Mouse (Mus musculus): Measurements from ENCODE around the gene Cdh20.

- no peak for TF ChIP-seq POLR2A (IDR thresholded peaks at IDR 0.05; ENCODE audit: control insufficient read depth in 1 of 2, insufficient read depth in 1 of 2, low read depth in 1 of 2, low read length in 2 of 2, poor library complexity in 1 of 2)
- no peak for TF ChIP-seq CTCF (IDR thresholded peaks at IDR 0.05 in 2 of 3, conservative IDR thresholded peaks at IDR 0.05 in 1 of 3; ENCODE audit: control insufficient read depth in 1 of 3, insufficient read depth in 1 of 3, low read depth in 2 of 3, low read length in 3 of 3, poor library complexity in 1 of 3, severe bottlenecking in 1 of 3)
- no peak for TF ChIP-seq MEF2A (IDR thresholded peaks at IDR 0.05; ENCODE audit: extremely low read depth, insufficient replicate concordance, low read depth, low read length, poor library complexity, severe bottlenecking)
- TF ChIP-seq EP300 (IDR thresholded peaks at IDR 0.05; ENCODE audit: low read depth in 1 of 2, low read length in 2 of 2), result no peak
- TF ChIP-seq SMC3 (IDR thresholded peaks at IDR 0.05; ENCODE audit: low read depth, low read length), result no peak
- TF ChIP-seq MYC (IDR thresholded peaks at IDR 0.05; ENCODE audit: low read depth, low read length), result no peak
- TF ChIP-seq HCFC1 (IDR thresholded peaks at IDR 0.05; ENCODE audit: low read depth, low read length), result no peak
These were observed 20.9 kb upstream of the Cdh20 start for GRCm38 (mm10) chr1:104747438-104747837.

All from MEL (cell line).